Mouse (Mus musculus) megakaryocyte, embryonic 14.5 days (primary cell): Measurements from ENCODE around the gene Angptl6. TPM values are rescaled to one million over a fixed set of nuclear protein-coding genes. Genes with fewer than 3 reads are reported as not detected.
"Not testable (repeated sequence)": the region's sequence is repeated elsewhere in the genome, so short reads cannot be mapped to it uniquely, and the experiment has no call there.

ENCODE experiments used
- H3K27me3 ChIP-seq: replicated peaks from 2 replicates; pipeline ENCODE3; 2012; ENCODE audit warnings: inconsistent platforms
- H3K36me3 ChIP-seq: replicated peaks from 2 replicates; pipeline ENCODE3; 2012; ENCODE audit warnings: low read length, inconsistent platforms, mixed read lengths
- H3K4me1 ChIP-seq: 2 replicates; pipeline ENCODE4 v1.6.1; 2012; ENCODE audit warnings: inconsistent platforms
- H3K4me3 ChIP-seq: replicated peaks from 2 replicates; pipeline ENCODE3; 2012; ENCODE audit warnings: moderate library complexity, mild to moderate bottlenecking, inconsistent platforms
- H3K9me3 ChIP-seq: 2 replicates; pipeline ENCODE4 v1.6.1; 2012; ENCODE audit warnings: inconsistent platforms
- FLI1 ChIP-seq: IDR thresholded peaks from 2 replicates; pipeline ENCODE4 v1.6.1; 2012; ENCODE audit warnings: low read length, inconsistent platforms, mixed read lengths
- GATA1 ChIP-seq: IDR thresholded peaks from 3 replicates; pipeline ENCODE4 v1.6.1; 2012; ENCODE audit warnings: mixed read lengths, low read length, inconsistent platforms, borderline replicate concordance
- polyA plus RNA-seq: library from polyadenylated mRNA; stranded (reverse); fragments of >175 nt; gene quantifications from 2 replicates; pipeline ENCODE4 v1.2.3, GENCODE M21; 2012; ENCODE audit warnings: low replicate concordance; ENCODE audit not compliant: insufficient read depth

Angptl6 gene
- polyA plus RNA-seq, 1 experiment: 5.1 TPM

DNA sequence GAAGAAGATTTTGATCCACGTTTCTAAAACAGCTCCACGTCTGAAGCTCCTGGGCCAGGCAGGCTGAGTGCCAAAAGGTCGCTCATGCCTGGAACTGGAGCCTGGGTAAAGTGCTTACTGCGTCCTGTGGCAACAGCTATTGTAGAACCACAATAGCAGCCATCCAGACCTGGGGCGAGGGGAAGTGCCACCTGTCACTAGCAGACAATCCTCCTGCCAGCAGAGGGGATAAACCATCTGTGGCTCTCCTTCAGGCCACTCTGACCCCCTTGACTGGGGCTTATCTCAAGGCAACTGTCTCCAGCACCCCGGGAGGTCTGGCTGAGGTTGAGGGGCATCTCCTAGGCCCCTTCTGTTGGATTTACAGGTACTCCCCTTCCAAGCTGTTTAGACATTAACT, 40.6 kb downstream of the Angptl6 start:
- Histone ChIP-seq H3K4me3 (no peak overlapping the region), H3K4me1 (peaks cover 7% of the 10 kb centered on the region; the same call in 1 of the 2 replicates), H3K36me3 (no peaks in the 10 kb centered on the region), H3K9me3 (peaks cover 19% of the 10 kb centered on the region), H3K27me3 (peaks cover 42% of the 10 kb centered on the region)
- TF ChIP-seq GATA1: no peak
- no peak for TF ChIP-seq FLI1

GRCm38 (mm10) chr9:20837184-20837947, 42.2 kb downstream of the Angptl6 start:
- Histone ChIP-seq H3K27me3 (peaks cover 46% of the 10 kb centered on the region), H3K36me3 (no peaks in the 10 kb centered on the region), H3K9me3 (peaks cover 15% of the 10 kb centered on the region), H3K4me1 (peaks cover 4% of the 10 kb centered on the region; the same call in 1 of the 2 replicates), H3K4me3 (peak overlapping the region; percentile 24)
- no peak for TF ChIP-seq GATA1
- TF ChIP-seq FLI1: no peak

- H3K36me3 ChIP-seq, H3K4me3 ChIP-seq, H3K9me3 ChIP-seq, H3K4me1 ChIP-seq: not testable (repeated sequence)
- H3K27me3 ChIP-seq: peaks cover 57% of the 10 kb centered on the region
These were observed 44.0 kb downstream of the Angptl6 start for GRCm38 (mm10) chr9:20835431-20835954.

DNA sequence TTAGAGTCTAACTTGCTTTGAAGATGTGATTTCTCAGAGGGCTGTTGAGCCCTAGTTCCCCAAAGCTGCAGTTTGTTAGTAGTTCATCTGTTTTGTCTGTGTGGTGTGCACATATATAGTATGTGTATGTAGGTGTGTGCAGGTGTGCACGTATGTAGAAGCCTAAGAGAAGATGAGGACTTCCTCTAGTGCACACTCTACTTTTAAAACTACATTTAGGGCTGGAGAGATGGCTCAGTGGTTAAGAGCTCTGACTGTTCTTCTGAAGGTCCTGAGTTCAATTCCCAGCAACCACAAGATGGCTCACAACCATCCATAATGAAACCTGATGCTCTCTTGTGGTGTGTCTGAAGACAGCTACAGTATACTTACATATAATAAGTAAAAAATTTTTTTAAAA, 44.6 kb downstream of the Angptl6 start:
- H3K27me3 ChIP-seq: peaks cover 63% of the 10 kb centered on the region
- no peaks in the 10 kb centered on the region for H3K9me3 ChIP-seq
- no peak overlapping the region for H3K4me3 ChIP-seq
- TF ChIP-seq GATA1 (no peak), FLI1 (no peak)
- H3K4me1 ChIP-seq: peaks cover 6% of the 10 kb centered on the region
- H3K36me3 ChIP-seq: no peaks in the 10 kb centered on the region

DNA sequence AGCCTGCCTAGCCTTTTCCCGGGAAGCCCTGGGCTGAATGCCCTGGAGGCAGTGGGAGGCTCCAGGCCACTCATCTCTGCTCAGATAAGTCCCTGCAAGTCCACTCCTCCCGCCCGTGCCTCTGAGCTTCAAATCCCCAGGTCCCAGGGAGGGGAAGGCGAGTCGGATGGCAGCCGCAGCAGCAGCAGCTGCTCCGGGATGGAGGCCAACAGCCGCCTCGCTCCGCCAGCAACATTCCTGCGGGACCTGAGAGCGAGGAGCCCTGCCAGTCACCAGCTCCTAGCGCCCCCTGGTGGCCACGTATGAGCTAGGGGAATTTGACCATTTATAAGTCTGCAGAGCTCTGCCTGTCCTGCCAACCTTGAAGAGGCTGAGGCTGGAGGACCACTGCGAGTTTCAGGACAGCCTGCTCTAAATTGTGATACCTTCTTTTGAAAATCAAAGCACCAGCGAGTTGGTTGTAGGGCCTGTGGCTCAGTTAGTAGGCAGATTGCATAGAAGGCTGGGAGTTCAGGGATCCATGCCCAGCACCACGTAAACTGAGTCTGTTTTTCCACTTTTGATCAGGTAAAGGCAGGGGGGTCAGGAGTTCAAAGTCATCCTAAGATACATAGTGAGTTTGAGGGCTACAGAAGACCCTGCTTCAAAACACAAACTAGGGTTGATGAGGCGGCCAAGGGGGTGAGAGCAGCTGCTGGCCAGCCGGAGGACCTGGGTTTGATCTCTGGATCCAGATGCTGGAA, 48.5 kb downstream of the Angptl6 start:
- Histone ChIP-seq H3K27me3 (peaks cover 53% of the 10 kb centered on the region), H3K9me3 (no peaks in the 10 kb centered on the region), H3K4me1 (peaks cover 6% of the 10 kb centered on the region), H3K4me3 (peak overlapping the region; percentile 79), H3K36me3 (no peaks in the 10 kb centered on the region)
- TF ChIP-seq GATA1 (no peak), FLI1 (no peak)

GRCm38 (mm10) chr9:20828127-20828526, 51.4 kb downstream of the Angptl6 start:
- H3K36me3 ChIP-seq: no peaks in the 10 kb centered on the region
- peak overlapping the region; percentile 64 for H3K4me3 ChIP-seq
- TF ChIP-seq GATA1 (no peak), FLI1 (no peak)
- H3K27me3 ChIP-seq: peaks cover 64% of the 10 kb centered on the region
- no peaks in the 10 kb centered on the region for H3K9me3 ChIP-seq
- H3K4me1 ChIP-seq: peaks cover 6% of the 10 kb centered on the region

DNA sequence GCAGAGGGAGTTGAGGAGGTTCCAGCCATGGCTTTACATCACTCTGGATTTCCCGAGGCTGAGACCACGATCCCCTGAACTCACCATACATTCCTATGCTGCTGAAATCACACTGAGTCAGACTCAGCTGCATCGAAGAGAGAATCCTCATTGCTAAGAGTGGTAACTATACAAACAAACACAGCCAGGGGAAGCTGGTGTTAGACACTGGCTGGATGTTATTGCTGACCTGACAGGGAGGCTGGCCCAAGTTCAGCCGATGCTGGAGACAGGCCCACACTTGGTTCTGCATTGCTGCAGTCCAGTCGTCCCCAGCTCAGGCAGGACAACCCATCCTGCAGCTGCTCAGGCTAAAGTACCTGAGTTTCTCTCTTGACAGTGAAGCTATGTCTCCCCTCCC, 53.7 kb downstream of the Angptl6 start:
- H3K36me3 ChIP-seq: no peaks in the 10 kb centered on the region
- peaks cover 51% of the 10 kb centered on the region for H3K27me3 ChIP-seq
- no peaks in the 10 kb centered on the region for H3K9me3 ChIP-seq
- TF ChIP-seq GATA1: no peak
- no peak for TF ChIP-seq FLI1
- H3K4me3 ChIP-seq: no peak overlapping the region
- peaks cover 1% of the 10 kb centered on the region for H3K4me1 ChIP-seq

Other genes starting within 250 kb of the Angptl6 start
- 15.3 TPM in 1 of 2 replicates, not detected in the other for gene Ubl5, start 236.8 kb downstream of the Angptl6 start, polyA plus RNA-seq
- gene Fbxl12, start 235.0 kb downstream of the Angptl6 start, polyA plus RNA-seq: 20.8 and 31.8 TPM in 2 replicates
- gene Pin1, start 227.6 kb downstream of the Angptl6 start, polyA plus RNA-seq: 8.5 and 31.8 TPM in 2 replicates
- gene Olfm2, start 133.4 kb downstream of the Angptl6 start, polyA plus RNA-seq: 0.16 TPM in 1 of 2 replicates, not detected in the other
- 0.02 TPM in 1 of 2 replicates, not detected in the other for gene Col5a3, start 64.7 kb downstream of the Angptl6 start, polyA plus RNA-seq
- not detected in 2 replicates for gene Rdh8, start 61.2 kb downstream of the Angptl6 start, polyA plus RNA-seq
- gene A230050P20Rik, start 11.1 kb downstream of the Angptl6 start, polyA plus RNA-seq: 39.0 and 51.7 TPM in 2 replicates
- gene Ppan, start 8.4 kb upstream of the Angptl6 start, polyA plus RNA-seq: 84.5 and 137 TPM in 2 replicates
- 300 and 342 TPM in 2 replicates for gene Eif3g, start 18.9 kb upstream of the Angptl6 start, polyA plus RNA-seq
- 31.3 and 39.8 TPM in 2 replicates for gene Dnmt1, start 80.2 kb upstream of the Angptl6 start, polyA plus RNA-seq
- gene S1pr2, start 97.1 kb upstream of the Angptl6 start, polyA plus RNA-seq: 4.0 and 8.4 TPM in 2 replicates
- gene Mrpl4, start 123.0 kb upstream of the Angptl6 start, polyA plus RNA-seq: 62.4 and 63.4 TPM in 2 replicates
- 8.8 and 10.8 TPM in 2 replicates for gene Icam1, start 136.3 kb upstream of the Angptl6 start, polyA plus RNA-seq
- 5.3 and 7.9 TPM in 2 replicates for gene Icam4, start 149.6 kb upstream of the Angptl6 start, polyA plus RNA-seq
- 3.0 and 9.9 TPM in 2 replicates for gene Icam5, start 152.3 kb upstream of the Angptl6 start, polyA plus RNA-seq
- 3.6 TPM in 1 of 2 replicates, not detected in the other for gene Zglp1, start 187.4 kb upstream of the Angptl6 start, polyA plus RNA-seq
- 0.45 TPM in 1 of 2 replicates, not detected in the other for gene Gm49373, start 193.4 kb upstream of the Angptl6 start, polyA plus RNA-seq
- gene Fdx1l, start 193.9 kb upstream of the Angptl6 start, polyA plus RNA-seq: 3.3 and 26.9 TPM in 2 replicates
- gene Gm38431, start 212.3 kb upstream of the Angptl6 start, polyA plus RNA-seq: 128 and 518 TPM in 2 replicates
- 51.7 TPM in 1 of 2 replicates, not detected in the other for gene Raver1, start 212.3 kb upstream of the Angptl6 start, polyA plus RNA-seq